Mouse (Mus musculus) E14TG2a.4 (cell line): Measurements from ENCODE around the gene Plgrkt.

Experiments
- CTCF ChIP-seq: conservative IDR thresholded peaks from 2 replicates; pipeline ENCODE4 v1.5.1; 2014; ENCODE audit warnings: low read length
- NANOG ChIP-seq: IDR thresholded peaks from 2 replicates; pipeline ENCODE4 v1.6.1; 2014; ENCODE audit warnings: borderline replicate concordance, low read length, mixed read lengths
- POU5F1 ChIP-seq: IDR thresholded peaks from 2 replicates; pipeline ENCODE4 v1.6.1; 2014; ENCODE audit warnings: low read length, borderline replicate concordance

GRCm38 (mm10) chr19:29354895-29355877 is 12.0 kb downstream of the Plgrkt start:
- TF ChIP-seq CTCF (peak; percentile 87), POU5F1 (no peak), NANOG (no peak)
